Mouse (Mus musculus) kidney, postnatal 0 days (tissue): ENCODE data around the gene Papolb. TPM values are rescaled to one million over a fixed set of nuclear protein-coding genes. Genes with fewer than 3 reads are reported as not detected.

Experiments used
- ATAC-seq: fragments of 200-750 bp; cut with Nextera tagmentation; replicated peaks from 2 replicates; pipeline ENCODE4 v1.8.0; 2017; ENCODE audit warnings: low read depth, moderate number of reproducible peaks, moderate TSS enrichment, moderate library complexity; ENCODE audit not compliant: low FRiP score
- DNase-seq: peaks from one replicate; pipeline ENCODE4 v3.0.0-alpha.2; 2016; ENCODE audit warnings: low spot score
- H3K27ac ChIP-seq: fragments of 300-500 bp; sonication (generic); 2 replicates; pipeline ENCODE4 v1.5.1; 2014; ENCODE audit warnings: mild to moderate bottlenecking
- H3K27me3 ChIP-seq: fragments of 300-500 bp; sonication (generic); 2 replicates; pipeline ENCODE4 v1.6.1; 2014; ENCODE audit warnings: low read length, mixed read lengths; ENCODE audit not compliant: insufficient read depth
- H3K36me3 ChIP-seq: fragments of 300-500 bp; sonication (generic); 2 replicates; pipeline ENCODE4 v1.6.1; 2014; ENCODE audit warnings: low read length, mixed read lengths; ENCODE audit not compliant: insufficient read depth
- H3K4me1 ChIP-seq: fragments of 300-500 bp; sonication (generic); replicated peaks from 2 replicates; pipeline ENCODE4 v1.6.1; 2014; ENCODE audit warnings: antibody characterized with exemption, low read length, mixed read lengths; ENCODE audit not compliant: insufficient read depth
- H3K4me2 ChIP-seq: fragments of 300-500 bp; sonication (generic); 2 replicates; pipeline ENCODE4 v1.6.1; 2014; ENCODE audit warnings: mild to moderate bottlenecking, low read length, moderate library complexity, mixed read lengths
- H3K4me3 ChIP-seq: fragments of 300-500 bp; sonication (generic); replicated peaks from 2 replicates; pipeline ENCODE4 v1.5.1; 2014; ENCODE audit warnings: low read depth, low read length
- H3K9ac ChIP-seq: fragments of 300-500 bp; sonication (generic); 2 replicates; pipeline ENCODE4 v1.6.1; 2014; ENCODE audit warnings: low read depth, low read length
- H3K9me3 ChIP-seq: fragments of 300-500 bp; sonication (generic); replicated peaks from 2 replicates; pipeline ENCODE4 v1.6.1; 2016; ENCODE audit warnings: low read length, inconsistent platforms, mixed read lengths
- CTCF ChIP-seq: IDR thresholded peaks from 2 replicates; pipeline ENCODE4 v1.5.1; 2016; ENCODE audit warnings: antibody characterized with exemption, low read depth, mild to moderate bottlenecking, moderate library complexity
- WGBS: fragments of 180-500 bp; shearing (Covaris S2); extraction: QIAGEN DNeasy Blood & Tissue Kit; methylation state at CpG from one replicate; pipeline ENCODE4 v1.1.7; 2014; 5-methylcytosine and 5-hydroxymethylcytosine counted together
- polyA plus RNA-seq: library from polyadenylated mRNA; unstranded; fragments of >200 nt; fragmentation: Nextera tagmentation; extraction: Ambion mirVana; gene quantifications from 2 replicates; pipeline ENCODE4 v1.2.1, GENCODE M21; 2015

Papolb gene
- 0.04 and 0.14 TPM in 2 replicates for polyA plus RNA-seq

DNA sequence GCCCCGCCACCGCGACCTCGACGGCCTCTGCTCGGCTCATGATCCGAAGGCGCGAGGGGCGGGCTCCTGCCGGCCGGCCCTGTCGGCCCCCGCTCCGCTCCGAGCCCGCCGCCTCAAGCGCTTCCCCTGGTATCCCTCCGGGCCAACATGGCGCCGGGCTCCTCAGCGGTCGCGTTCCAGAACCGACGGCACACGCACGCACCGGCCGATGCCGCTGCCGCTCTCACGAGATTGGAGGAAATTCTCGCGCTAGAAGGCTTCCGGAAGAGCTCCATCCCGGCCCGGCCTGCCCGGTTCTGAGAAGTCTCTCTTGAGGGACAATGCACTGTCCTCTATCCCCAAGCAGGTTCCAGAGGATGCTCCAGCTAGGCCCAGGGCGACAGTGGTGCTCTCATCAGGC lies at the start of gene Papolb:
Papolb (minus strand) TSS at position 162 of the 400 bp plus-strand sequence.
- no peak for ATAC-seq
- Histone ChIP-seq H3K4me1 (no peaks in the 10 kb centered on the region), H3K9ac (no peak within 1 kb of the TSS), H3K27me3 (no peaks in the 10 kb centered on the region; the same call in 1 of the 2 replicates), H3K27ac (no peak within 1 kb of the TSS), H3K4me2 (peak within 1 kb of the TSS; percentile 36), H3K36me3 (no peaks in the 10 kb centered on the region), H3K4me3 (0 out of 2 replicates have a peak within 1 kb of the TSS, but pooled peaks have one; percentile 11), H3K9me3 (no peaks in the 10 kb centered on the region)
- 32% methylated on average over 40 of the region's 41 CpGs for WGBS
- no peak for DNase-seq
- TF ChIP-seq CTCF, result no peak

DNA sequence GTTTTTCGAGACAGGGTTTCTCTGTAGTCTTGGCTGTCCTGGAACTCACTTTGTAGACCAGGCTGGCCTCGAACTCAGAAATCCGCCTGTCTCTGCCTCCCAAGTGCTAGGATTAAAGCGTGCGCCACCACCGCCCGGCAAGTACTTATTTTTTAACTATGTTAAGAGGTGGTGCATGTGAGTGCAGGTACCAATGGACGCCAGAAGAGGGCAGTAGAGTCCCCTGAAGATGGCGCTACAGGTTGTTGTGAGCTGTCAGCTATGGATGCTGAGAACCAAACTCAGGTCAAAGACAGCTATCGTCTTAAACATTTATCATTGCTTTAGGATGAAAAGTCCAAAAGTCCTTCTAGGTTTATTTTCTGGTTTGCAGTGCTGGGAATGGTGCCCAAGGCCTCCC lies 48.3 kb upstream of the Papolb start:
- no peaks in the 10 kb centered on the region for H3K36me3 ChIP-seq
- no peaks in the 10 kb centered on the region for H3K27me3 ChIP-seq
- no peaks in the 10 kb centered on the region for H3K9me3 ChIP-seq
- H3K4me1 ChIP-seq, result no peaks in the 10 kb centered on the region
- no peak for ATAC-seq
- H3K27ac ChIP-seq, result no peak overlapping the region
- no peak overlapping the region for H3K9ac ChIP-seq
- 86% methylated on average over 10 of the region's 10 CpGs for WGBS
- no peak; the same call in 1 of the 2 replicates for TF ChIP-seq CTCF
- no peak overlapping the region for H3K4me2 ChIP-seq
- H3K4me3 ChIP-seq, result no peak overlapping the region
- no peak for DNase-seq

DNA sequence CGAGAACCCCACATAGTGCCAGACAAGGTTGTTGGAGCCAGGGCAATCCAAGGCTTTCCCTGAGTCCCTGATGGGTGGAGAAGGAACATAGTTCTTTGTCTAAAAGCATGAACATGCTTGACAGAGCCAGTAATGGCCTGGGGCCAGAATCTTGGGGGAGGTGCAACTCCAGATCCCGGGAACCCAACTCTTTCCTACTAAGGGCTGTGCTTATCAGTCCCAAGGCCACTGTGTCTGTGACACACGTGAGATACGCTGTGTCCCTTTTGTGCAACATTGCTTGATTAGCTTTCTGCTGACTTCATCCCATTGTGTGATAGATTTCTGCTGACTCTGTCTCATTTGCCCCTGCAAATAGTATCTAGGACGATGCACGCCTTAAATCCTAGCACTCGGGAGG lies 47.0 kb upstream of the Papolb start:
- 77% methylated on average over 7 of the region's 7 CpGs for WGBS
- Histone ChIP-seq H3K9ac (no peak overlapping the region), H3K27me3 (no peaks in the 10 kb centered on the region), H3K27ac (no peak overlapping the region), H3K4me2 (no peak overlapping the region), H3K9me3 (no peaks in the 10 kb centered on the region), H3K4me1 (no peaks in the 10 kb centered on the region), H3K4me3 (no peak overlapping the region), H3K36me3 (no peaks in the 10 kb centered on the region)
- DNase-seq (no peak), ATAC-seq (no peak)
- no peak for TF ChIP-seq CTCF

DNA sequence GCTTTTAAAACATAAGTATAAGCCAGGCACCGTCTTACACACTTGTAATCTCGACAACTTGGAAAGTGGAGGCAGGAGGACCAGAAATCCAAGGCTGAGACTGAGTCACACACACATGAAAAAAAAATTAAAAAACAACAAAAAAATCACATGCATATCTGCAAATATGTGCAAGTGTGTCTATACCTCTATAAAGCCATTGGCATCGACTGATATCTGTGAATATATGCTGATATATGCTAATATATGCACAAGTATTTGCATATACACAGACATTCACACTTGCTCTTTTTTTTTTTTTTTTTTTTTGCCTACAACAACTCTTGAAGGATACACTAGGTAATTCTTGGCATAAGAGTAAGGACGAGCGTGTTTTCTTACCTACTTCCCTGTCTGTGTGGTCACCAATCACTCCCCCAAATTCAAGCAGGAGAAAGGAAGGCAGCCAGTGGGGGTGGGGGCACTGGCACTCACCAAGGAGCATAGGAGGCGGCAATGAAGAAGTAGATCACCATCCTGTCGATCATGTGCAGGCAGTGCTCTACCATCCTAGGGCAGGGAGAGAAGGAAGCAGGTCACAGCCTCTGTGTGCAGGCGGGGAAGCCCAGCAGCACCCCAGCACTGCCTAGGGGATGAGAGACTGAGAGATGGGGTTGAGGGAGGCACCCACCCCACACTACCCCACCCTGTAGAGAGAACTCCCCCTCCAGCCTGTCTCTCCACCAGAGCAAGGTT lies 44.6 kb upstream of the Papolb start:
- WGBS, result 83% methylated on average over 8 of the region's 8 CpGs
- ATAC-seq (no peak), DNase-seq (no peak)
- Histone ChIP-seq H3K4me1 (no peaks in the 10 kb centered on the region), H3K36me3 (no peaks in the 10 kb centered on the region), H3K27me3 (no peaks in the 10 kb centered on the region), H3K27ac (no peak overlapping the region), H3K9me3 (no peaks in the 10 kb centered on the region), H3K9ac (no peak overlapping the region), H3K4me3 (no peak overlapping the region), H3K4me2 (no peak overlapping the region)
- TF ChIP-seq CTCF, result no peak

DNA sequence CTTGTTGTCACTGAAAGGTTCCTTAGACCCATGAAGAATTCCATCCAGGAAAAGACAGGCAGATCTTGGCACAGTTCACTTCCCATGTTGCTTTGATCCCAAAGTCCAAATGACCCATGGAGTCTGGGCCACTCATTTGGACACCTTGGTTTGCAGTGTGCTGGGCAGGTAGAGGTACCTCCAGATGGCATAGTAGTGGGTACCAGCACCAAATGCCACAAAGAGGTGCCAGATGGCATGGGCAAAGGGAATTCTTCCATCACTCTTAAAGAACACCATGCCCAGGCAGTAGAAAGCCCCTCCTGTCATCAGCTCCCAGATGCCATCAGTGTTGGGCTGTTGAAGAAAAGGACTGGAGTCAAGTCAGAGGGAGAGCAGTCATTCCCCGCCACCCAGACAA lies 34.7 kb upstream of the Papolb start:
- Histone ChIP-seq H3K4me1 (no peaks in the 10 kb centered on the region), H3K27me3 (no peaks in the 10 kb centered on the region), H3K4me2 (no peak overlapping the region), H3K27ac (no peak overlapping the region), H3K9ac (no peak overlapping the region), H3K4me3 (no peak overlapping the region), H3K9me3 (no peaks in the 10 kb centered on the region), H3K36me3 (no peaks in the 10 kb centered on the region)
- ATAC-seq, result no peak
- no peak for DNase-seq
- WGBS, result 92% methylated on average over 1 of the region's 1 CpGs
- no peak for TF ChIP-seq CTCF

DNA sequence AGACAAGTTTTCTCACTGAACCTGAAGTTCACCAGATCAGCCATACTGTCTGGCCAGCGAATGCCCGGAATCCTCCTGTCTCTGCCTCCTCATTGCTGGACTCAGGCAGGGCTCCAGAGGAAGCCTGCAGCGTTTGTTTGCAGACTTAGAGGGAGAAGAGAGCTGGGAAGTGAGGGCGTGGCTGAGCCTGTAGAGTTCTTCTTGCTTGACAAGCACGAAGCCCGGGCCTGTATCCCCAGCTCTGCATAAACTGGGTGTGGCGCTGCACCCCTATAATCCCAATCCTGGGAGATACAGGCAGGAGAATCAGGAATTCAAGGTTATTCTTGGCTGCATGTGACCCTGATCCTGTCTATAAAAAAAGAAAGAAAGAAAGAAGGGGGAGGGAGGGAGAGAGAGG lies 30.4 kb upstream of the Papolb start:
- no peaks in the 10 kb centered on the region for H3K36me3 ChIP-seq
- H3K9ac ChIP-seq, result no peak overlapping the region
- H3K4me3 ChIP-seq, result no peak overlapping the region
- H3K9me3 ChIP-seq, result no peaks in the 10 kb centered on the region
- no peak overlapping the region for H3K4me2 ChIP-seq
- H3K27ac ChIP-seq, result no peak overlapping the region
- TF ChIP-seq CTCF, result no peak
- DNase-seq, result no peak
- H3K4me1 ChIP-seq, result no peaks in the 10 kb centered on the region
- WGBS, result 50% methylated on average over 7 of the region's 7 CpGs
- H3K27me3 ChIP-seq, result no peaks in the 10 kb centered on the region
- ATAC-seq, result no peak
